Mouse (Mus musculus): ENCODE data around the gene Topaz1.

DNA sequence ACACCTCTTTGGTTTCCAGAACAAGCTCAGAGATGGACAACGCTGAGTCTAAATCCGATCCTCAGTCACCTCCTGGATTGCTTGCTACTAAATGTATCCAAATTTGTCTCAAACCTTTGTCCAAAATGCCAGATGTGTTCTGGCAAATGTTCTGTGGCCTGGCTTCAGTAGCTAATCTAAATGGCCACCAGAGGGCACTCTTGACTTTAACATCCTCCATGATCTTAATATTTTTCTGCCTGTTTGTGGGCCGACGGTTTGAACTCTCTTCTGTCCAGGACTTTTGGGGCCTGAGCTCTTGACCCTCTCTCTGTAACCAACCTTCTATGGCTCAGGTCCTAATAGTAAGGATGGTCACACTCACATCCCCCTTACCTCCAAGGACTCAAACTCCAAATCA is 10.4 kb upstream of the Topaz1 start:
- TF ChIP-seq CTCF (IDR thresholded peaks at IDR 0.05; ENCODE audit: low read depth, low read length) (no peak), POLR2A (IDR thresholded peaks at IDR 0.05; ENCODE audit: borderline replicate concordance, low read depth, low read length) (no peak)
